Mouse (Mus musculus): ENCODE results near the gene Scpep1.

DNA sequence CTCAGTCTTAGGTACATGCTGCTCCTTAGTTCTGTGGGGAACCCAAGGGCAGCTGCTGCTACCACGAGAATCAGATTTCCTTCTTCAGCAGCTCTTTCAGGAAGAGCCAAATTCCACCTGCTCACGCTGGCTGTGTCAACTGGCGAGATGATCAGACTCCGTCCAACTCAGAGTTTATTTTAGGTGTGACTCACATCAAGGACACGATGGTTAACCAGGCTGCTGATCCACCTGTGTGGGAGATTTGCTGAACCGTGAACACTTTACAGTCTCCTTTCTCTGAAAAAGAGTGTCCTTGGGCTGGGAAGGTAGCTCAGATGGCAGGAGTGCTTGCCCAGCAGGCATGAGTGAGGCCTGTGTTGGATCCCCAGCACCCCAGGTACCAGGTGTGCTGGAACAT lies 52.5 kb downstream of the Scpep1 start:
- TF ChIP-seq CTCF (IDR thresholded peaks at IDR 0.05; ENCODE audit: low read depth) = no peak
- TF ChIP-seq EP300 (optimal IDR thresholded peaks at IDR 0.05) = no peak

Measured in stomach, postnatal 0 days (tissue).